ENCODE assay signal across 23 mouse cellular contexts in genomic region chr13:52190256-52190655, GRCm38 (mm10).
A peak's percentile ranks its signal among the peaks of the same experiment; 100 is the strongest.
DNase-seq lines count a peak whose midpoint lies in the region; ATAC-seq lines count a peak whose summit lies in the region.
"Had no signal": no experiment of that assay in that cellular context is flagged by ENCODE, and none has a peak within 500 bp of the region (broad histone marks: within the 10 kb centered on the region; RNA-seq: fewer than 3 reads in every experiment).

No protein-coding gene starts in this region.

- H3K4me3 ChIP-seq in lung, embryonic 16.5 days (ENCODE audit: low read length) = no peak overlapping the region
- no peak overlapping the region for H3K4me3 ChIP-seq in stomach, embryonic 16.5 days (replicated peaks; ENCODE audit: low read length)
- H3K4me3 ChIP-seq: embryonic facial prominence, embryonic 12.5 days; forebrain, embryonic 15.5 days; heart, adult 2 months; heart, embryonic 15.5 days; hindbrain, embryonic 10.5 days had no signal

- no peaks in the 10 kb centered on the region for H3K4me1 ChIP-seq in lung, embryonic 16.5 days (replicated peaks; ENCODE audit: control insufficient read depth, insufficient read depth, low read length)
- peaks cover 6% of the 10 kb centered on the region; the same call in 1 of the 2 replicates for H3K4me1 ChIP-seq in stomach, embryonic 16.5 days (ENCODE audit: control insufficient read depth, insufficient read depth, low read length)
- H3K4me1 ChIP-seq: forebrain, embryonic 15.5 days had no signal

- H3K4me2 ChIP-seq in lung, embryonic 16.5 days (ENCODE audit: low read depth, low read length) = no peak overlapping the region
- no peak overlapping the region for H3K4me2 ChIP-seq in stomach, embryonic 16.5 days (ENCODE audit: low read depth, low read length)
- H3K4me2 ChIP-seq: embryonic facial prominence, embryonic 12.5 days; forebrain, embryonic 15.5 days; heart, embryonic 11.5 days; heart, embryonic 15.5 days; hindbrain, embryonic 14.5 days had no signal

- ATAC-seq in lung, embryonic 16.5 days (ENCODE audit: low read depth) = 0 out of 2 replicates have a peak, but pooled peaks have one; percentile 10
- peak; percentile 62; the same call in 1 of the 2 replicates for ATAC-seq in stomach, embryonic 16.5 days (ENCODE audit: insufficient read depth, low FRiP score)
- ATAC-seq in inflammation-experienced regulatory T-cells, adult 6 months = no peak
- ATAC-seq: CD4-positive, CD25-positive, alpha-beta regulatory T cell, adult 4 months; forebrain, embryonic 15.5 days; Patski had no signal

- peak; percentile 50 to 79 for DNase-seq in adrenal gland, adult (ENCODE audit: inconsistent age in 2 of 2, low spot score in 1 of 2)
- no peak for DNase-seq in adrenal gland, adult 18-20 months (ENCODE audit: low spot score in 2 of 2)
- no peak for DNase-seq in lung, postnatal 4 days
- DNase-seq in adrenal gland, postnatal 36 days = peak; percentile 39 to 41
- no peak for DNase-seq in spleen, adult 18-20 months
- DNase-seq: B cell, adult 2 months; cerebellum, adult 11-12 months; cerebellum, adult 9-10 months; cerebellum, postnatal 25 days; gastrocnemius, postnatal 14 days; heart, adult 2 months; kidney, adult 2 months had no signal

- no peaks in the 10 kb centered on the region for H3K36me3 ChIP-seq in lung, embryonic 16.5 days (ENCODE audit: control insufficient read depth, insufficient read depth, low read length)
- H3K36me3 ChIP-seq in stomach, embryonic 16.5 days (ENCODE audit: control insufficient read depth, insufficient read depth, low read length) = no peaks in the 10 kb centered on the region
- H3K36me3 ChIP-seq: embryonic facial prominence, embryonic 12.5 days; forebrain, embryonic 15.5 days; heart, embryonic 15.5 days; hindbrain, embryonic 10.5 days had no signal

- WGBS in lung, embryonic 16.5 days = 32% methylated on average over 9 of the region's 9 CpGs
- WGBS in stomach, embryonic 16.5 days = 46% methylated on average over 9 of the region's 9 CpGs

- no peaks in the 10 kb centered on the region for H3K9me3 ChIP-seq in lung, embryonic 16.5 days (ENCODE audit: control insufficient read depth, low read length)
- H3K9me3 ChIP-seq in stomach, embryonic 16.5 days (replicated peaks; ENCODE audit: control insufficient read depth, low read length) = no peaks in the 10 kb centered on the region
- H3K9me3 ChIP-seq: embryonic facial prominence, embryonic 12.5 days; forebrain, embryonic 15.5 days; heart, embryonic 15.5 days; hindbrain, embryonic 10.5 days had no signal

- no peaks in the 10 kb centered on the region for H3K27me3 ChIP-seq in lung, embryonic 16.5 days (ENCODE audit: control insufficient read depth, insufficient read depth, low read depth, low read length)
- no peaks in the 10 kb centered on the region for H3K27me3 ChIP-seq in stomach, embryonic 16.5 days (ENCODE audit: control insufficient read depth, insufficient read depth, low read length)
- H3K27me3 ChIP-seq: embryonic facial prominence, embryonic 12.5 days; forebrain, embryonic 15.5 days; heart, embryonic 15.5 days; Patski had no signal

- no peak overlapping the region for H3K9ac ChIP-seq in lung, embryonic 16.5 days (ENCODE audit: low read length)
- no peak overlapping the region for H3K9ac ChIP-seq in stomach, embryonic 16.5 days (ENCODE audit: low read length)
- H3K9ac ChIP-seq: embryonic facial prominence, embryonic 12.5 days; forebrain, embryonic 15.5 days; heart, embryonic 15.5 days; hindbrain, embryonic 14.5 days had no signal

- H3K27ac ChIP-seq in lung, embryonic 16.5 days (ENCODE audit: low read length) = no peak overlapping the region
- H3K27ac ChIP-seq in stomach, embryonic 16.5 days (ENCODE audit: low read length) = no peak overlapping the region; the same call in 1 of the 2 replicates
- H3K27ac ChIP-seq: embryonic facial prominence, embryonic 12.5 days; forebrain, embryonic 15.5 days; heart, adult 2 months; heart, embryonic 15.5 days; hindbrain, embryonic 10.5 days; hindbrain, embryonic 14.5 days had no signal

Comparison
In these comparisons a context has a peak if more than half of its experiments do, and no peak if none do; other contexts are left out.
1. DNase-seq: peak in adrenal gland, adult (2 of 2) and adrenal gland, postnatal 36 days (2 of 2); none in adrenal gland, adult 18-20 months (0 of 2), lung, postnatal 4 days (0 of 2) and spleen, adult 18-20 months (0 of 2).